Mouse (Mus musculus) heart, postnatal 0 days (tissue): ENCODE measurements at regions not wholly inside any gene's neighbourhood (a gene's known extent, or its start where the extent isn't known, plus 50 kb on each side); places are given as distances from the start of the nearest gene placed in this dataset.

ENCODE experiments used
- CTCF ChIP-seq: IDR thresholded peaks from 2 replicates; pipeline ENCODE4 v1.5.1; 2016; ENCODE audit warnings: antibody characterized with exemption, control low read depth, low read depth
- EP300 ChIP-seq: IDR thresholded peaks from 2 replicates; pipeline ENCODE4 v1.6.1; 2016; ENCODE audit warnings: antibody characterized with exemption, low read depth

GRCm38 (mm10) chr15:62046276-62046675, 1123.5 kb upstream of the A1bg start:
- no peak for TF ChIP-seq CTCF
- no peak for TF ChIP-seq EP300
